Mouse (Mus musculus): ENCODE measurements around the gene Npw. TPM values are rescaled to one million over a fixed set of nuclear protein-coding genes. Genes with fewer than 3 reads are reported as not detected.

Npw gene
- polyA plus RNA-seq (2012; rRNA removed) = 0.19 TPM in 1 of 2 replicates, not detected in the other

DNA sequence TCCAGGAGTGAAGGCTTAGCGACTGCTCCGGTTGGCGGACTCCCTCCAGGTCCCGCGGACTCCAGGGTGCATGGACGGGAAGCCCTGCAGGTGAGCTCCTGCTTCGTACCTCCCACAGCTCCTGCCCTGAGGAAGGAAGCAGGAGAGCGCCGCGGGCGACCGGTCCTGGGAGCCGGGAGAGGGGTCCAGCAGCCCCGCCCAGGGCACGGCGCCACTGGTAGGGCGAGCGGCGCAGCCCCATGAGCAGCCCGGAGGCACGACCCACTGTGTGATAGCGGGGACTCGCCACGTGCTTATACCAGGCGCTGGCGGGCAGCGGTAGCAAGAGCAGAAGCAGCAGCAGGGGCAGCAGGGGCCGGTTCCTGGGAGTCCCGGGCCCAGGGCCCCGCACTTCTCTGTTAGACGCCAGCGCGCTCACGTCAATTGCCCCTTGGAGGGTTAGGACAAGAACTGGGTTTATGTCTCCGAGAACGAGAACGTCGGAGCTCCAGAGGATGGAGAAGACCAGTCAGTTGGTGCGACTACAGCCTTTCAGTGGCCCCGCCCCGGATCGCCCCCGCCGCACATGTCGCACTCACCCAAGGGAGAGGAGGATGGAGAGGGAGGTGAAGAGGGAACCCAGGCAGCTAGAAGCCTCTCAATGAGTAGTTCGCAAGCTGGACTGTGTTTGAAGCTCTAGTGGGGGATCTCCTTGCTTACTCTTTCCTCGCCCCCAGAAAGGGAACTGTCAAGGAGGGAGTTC, at the start of gene Npw:
Gene Npw (minus strand): TSS at position 441 of the 742 bp plus-strand sequence.
- no peak within 1 kb of the TSS for H3K27ac ChIP-seq (ENCODE audit: control insufficient read depth, insufficient read depth, low read depth, low read length)
- no peaks in the 10 kb centered on the region for H3K27me3 ChIP-seq (ENCODE audit: control insufficient read depth, insufficient read depth, low read length)
- peak within 1 kb of the TSS; percentile 36 for H3K4me3 ChIP-seq (ENCODE audit: control insufficient read depth, low read depth, low read length)
- no peak for TF ChIP-seq CTCF (IDR thresholded peaks at IDR 0.05; ENCODE audit: control insufficient read depth, insufficient read depth, insufficient replicate concordance, low read depth, low read length)
- TF ChIP-seq POLR2A (IDR thresholded peaks at IDR 0.05; ENCODE audit: control insufficient read depth, low read depth, low read length) = no peak
- H3K36me3 ChIP-seq (ENCODE audit: control insufficient read depth, insufficient read depth, low read length) = no peaks in the 10 kb centered on the region
- H3K4me1 ChIP-seq (ENCODE audit: control insufficient read depth, insufficient read depth, low read length) = peaks cover 17% of the 10 kb centered on the region

DNA sequence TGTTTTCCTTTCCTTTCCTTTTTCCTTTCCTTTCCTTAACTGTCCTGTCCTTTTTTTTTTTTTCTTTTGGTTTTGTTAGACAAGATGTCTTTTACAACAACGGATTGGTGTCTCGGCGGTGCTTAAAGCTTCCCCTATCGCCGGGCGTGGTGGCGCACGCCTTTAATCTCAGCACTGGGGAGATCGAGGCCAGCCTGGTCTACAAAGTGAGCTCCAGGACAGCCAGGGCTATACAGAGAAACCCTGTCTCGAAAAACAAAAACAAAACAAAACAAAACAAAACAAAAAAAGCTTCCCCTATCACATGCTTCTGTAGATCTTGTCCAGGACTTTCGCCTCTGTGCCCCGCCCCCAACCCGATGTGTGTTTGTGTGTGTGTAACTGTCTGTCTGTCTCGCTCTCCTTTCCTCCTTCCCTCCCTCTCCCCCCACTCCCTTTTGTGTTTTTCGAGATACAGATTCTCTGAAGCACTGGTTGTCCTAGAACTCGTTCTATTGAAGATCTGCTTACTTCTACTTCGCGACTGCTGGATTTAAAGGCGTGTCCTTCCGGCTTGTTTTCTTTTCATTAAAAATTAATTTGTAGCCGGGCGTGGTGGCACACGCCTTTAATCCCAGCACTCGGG, 49.7 kb upstream of the Npw start:
- Histone ChIP-seq H3K36me3 (ENCODE audit: control insufficient read depth, insufficient read depth, low read length) (no peaks in the 10 kb centered on the region; the same call in 1 of the 2 replicates), H3K4me3 (ENCODE audit: control insufficient read depth, low read depth, low read length) (peak overlapping the region; percentile 91), H3K27ac (ENCODE audit: control insufficient read depth, insufficient read depth, low read depth, low read length) (peak overlapping the region; percentile 63), H3K4me1 (ENCODE audit: control insufficient read depth, insufficient read depth, low read length) (peaks cover 3% of the 10 kb centered on the region), H3K27me3 (ENCODE audit: control insufficient read depth, insufficient read depth, low read length) (no peaks in the 10 kb centered on the region)
- TF ChIP-seq CTCF (IDR thresholded peaks at IDR 0.05; ENCODE audit: control insufficient read depth, insufficient read depth, insufficient replicate concordance, low read depth, low read length) (no peak), POLR2A (IDR thresholded peaks at IDR 0.05; ENCODE audit: control insufficient read depth, low read depth, low read length) (no peak)

DNA sequence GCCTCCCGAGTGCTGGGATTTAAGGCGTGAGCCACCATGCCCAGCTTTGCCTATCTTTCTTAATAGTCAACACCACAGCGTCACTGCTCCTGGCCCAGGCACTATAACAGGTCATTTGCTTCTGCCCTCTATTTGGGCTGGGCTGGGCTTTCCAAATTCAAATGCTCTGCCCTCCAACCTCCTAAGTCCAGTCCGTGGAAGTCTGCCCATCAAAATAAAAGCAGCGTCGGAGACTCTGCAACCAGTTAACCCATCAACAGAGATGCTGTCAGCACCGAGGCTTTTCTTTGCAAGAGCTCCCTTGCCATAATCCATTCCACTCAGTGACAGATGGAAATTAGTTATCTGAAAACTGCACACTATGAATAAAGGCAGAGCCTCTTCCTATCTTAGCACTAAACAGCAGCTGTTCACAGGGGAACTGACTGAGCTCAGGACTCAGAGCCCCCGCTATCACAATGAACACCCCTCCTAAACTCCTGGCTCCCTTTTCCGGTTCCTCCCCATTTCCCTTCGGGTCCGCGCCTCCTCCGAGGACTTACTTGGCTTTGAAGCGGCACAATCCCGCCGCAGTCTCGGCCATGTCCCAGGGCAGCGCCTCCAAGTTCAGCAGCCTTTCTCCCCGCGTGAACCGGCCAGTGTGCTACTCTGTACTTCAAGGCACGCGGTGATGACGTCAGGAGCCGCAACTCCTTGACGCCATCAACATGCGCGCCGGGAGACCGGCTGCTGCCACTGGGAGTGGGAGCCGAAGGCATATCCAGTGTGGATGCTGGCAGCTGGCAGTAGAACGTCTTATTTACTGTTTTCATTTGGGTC, 48.9 kb upstream of the Npw start, which contains the start of gene Tbl3:
Gene Tbl3 (minus strand): TSS at position 679 of the 819 bp plus-strand sequence.
- H3K36me3 ChIP-seq (ENCODE audit: control insufficient read depth, insufficient read depth, low read length) = no peaks in the 10 kb centered on the region; the same call in 1 of the 2 replicates
- peak within 1 kb of the TSS; percentile 91 for H3K4me3 ChIP-seq (ENCODE audit: control insufficient read depth, low read depth, low read length)
- TF ChIP-seq CTCF (IDR thresholded peaks at IDR 0.05; ENCODE audit: control insufficient read depth, insufficient read depth, insufficient replicate concordance, low read depth, low read length) (0 out of 2 replicates have a peak, but pooled peaks have one; percentile 24), POLR2A (IDR thresholded peaks at IDR 0.05; ENCODE audit: control insufficient read depth, low read depth, low read length) (peak; percentile 94)
- no peaks in the 10 kb centered on the region for H3K27me3 ChIP-seq (ENCODE audit: control insufficient read depth, insufficient read depth, low read length)
- H3K4me1 ChIP-seq (ENCODE audit: control insufficient read depth, insufficient read depth, low read length) = peaks cover 3% of the 10 kb centered on the region
- H3K27ac ChIP-seq (ENCODE audit: control insufficient read depth, insufficient read depth, low read depth, low read length) = peak within 1 kb of the TSS; percentile 87

DNA sequence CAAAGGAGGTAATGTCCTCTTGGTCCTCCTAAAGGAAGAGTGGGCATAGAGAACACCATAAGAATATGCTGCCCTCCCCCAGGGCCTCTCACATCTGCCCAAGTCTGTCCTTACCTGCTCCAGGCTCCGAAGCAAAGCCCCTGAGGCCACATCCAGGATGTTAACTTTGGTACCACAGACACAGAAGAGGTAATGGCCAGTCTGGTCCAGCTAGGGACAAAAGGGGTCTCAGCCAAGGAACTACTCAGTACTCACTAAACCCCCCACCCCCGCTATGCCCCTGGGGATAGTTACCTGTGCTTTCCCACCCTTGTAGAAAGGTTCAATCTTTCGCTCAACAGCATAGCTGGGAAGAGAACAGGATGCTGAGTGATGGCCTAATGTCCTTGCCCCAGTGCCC, 47.6 kb upstream of the Npw start:
- H3K27me3 ChIP-seq (ENCODE audit: control insufficient read depth, insufficient read depth, low read length) = no peaks in the 10 kb centered on the region
- no peak overlapping the region for H3K27ac ChIP-seq (ENCODE audit: control insufficient read depth, insufficient read depth, low read depth, low read length)
- H3K4me1 ChIP-seq (ENCODE audit: control insufficient read depth, insufficient read depth, low read length) = peaks cover 3% of the 10 kb centered on the region
- no peak overlapping the region for H3K4me3 ChIP-seq (ENCODE audit: control insufficient read depth, low read depth, low read length)
- no peak for TF ChIP-seq CTCF (IDR thresholded peaks at IDR 0.05; ENCODE audit: control insufficient read depth, insufficient read depth, insufficient replicate concordance, low read depth, low read length)
- no peak for TF ChIP-seq POLR2A (IDR thresholded peaks at IDR 0.05; ENCODE audit: control insufficient read depth, low read depth, low read length)
- no peaks in the 10 kb centered on the region; the same call in 1 of the 2 replicates for H3K36me3 ChIP-seq (ENCODE audit: control insufficient read depth, insufficient read depth, low read length)

DNA sequence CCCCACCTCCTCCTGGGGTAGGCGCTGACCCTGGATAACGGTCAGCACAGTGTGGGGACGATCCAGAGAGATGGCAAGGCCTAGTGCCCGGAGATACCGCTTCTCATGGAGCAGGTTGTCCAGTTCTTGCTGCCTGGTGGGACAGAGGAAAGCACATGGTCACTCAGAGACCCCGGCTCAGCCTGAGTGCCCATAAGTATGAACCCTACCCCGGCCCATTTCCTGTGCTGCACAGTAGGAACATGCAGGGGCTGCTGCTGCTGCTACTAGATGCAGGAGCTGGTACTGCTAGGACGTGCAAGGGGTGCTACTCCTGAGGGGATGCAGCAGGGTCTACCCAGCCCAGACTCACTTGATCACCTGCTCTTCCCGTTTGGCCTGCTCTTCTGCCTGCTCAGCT, 43.0 kb upstream of the Npw start:
- TF ChIP-seq POLR2A (IDR thresholded peaks at IDR 0.05; ENCODE audit: control insufficient read depth, low read depth, low read length) = no peak
- Histone ChIP-seq H3K36me3 (ENCODE audit: control insufficient read depth, insufficient read depth, low read length) (no peaks in the 10 kb centered on the region; the same call in 1 of the 2 replicates), H3K27ac (ENCODE audit: control insufficient read depth, insufficient read depth, low read depth, low read length) (no peak overlapping the region), H3K4me1 (ENCODE audit: control insufficient read depth, insufficient read depth, low read length) (peaks cover 2% of the 10 kb centered on the region; the same call in 1 of the 2 replicates), H3K27me3 (ENCODE audit: control insufficient read depth, insufficient read depth, low read length) (no peaks in the 10 kb centered on the region), H3K4me3 (ENCODE audit: control insufficient read depth, low read depth, low read length) (no peak overlapping the region)

DNA sequence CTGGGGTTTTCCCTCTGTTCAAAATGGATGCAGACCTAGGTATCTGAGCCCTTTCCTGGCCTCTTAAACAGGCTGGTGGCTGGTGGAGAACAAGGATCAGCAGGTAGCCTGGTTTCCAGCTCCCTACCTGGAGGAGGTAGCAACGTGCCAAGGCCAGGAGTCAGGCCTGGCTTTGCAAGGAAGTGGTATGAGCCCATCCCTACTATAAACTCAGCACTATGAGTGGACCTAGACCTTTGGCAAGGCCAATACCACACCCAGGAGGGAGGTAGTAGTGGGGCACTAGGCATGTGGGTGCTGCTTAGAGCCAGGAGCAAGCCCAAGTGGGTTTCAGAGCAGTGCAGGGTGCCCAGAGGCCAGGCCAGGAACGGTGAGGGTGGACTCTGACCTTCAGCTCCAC, 41.2 kb upstream of the Npw start:
- Histone ChIP-seq H3K27ac (ENCODE audit: control insufficient read depth, insufficient read depth, low read depth, low read length) (no peak overlapping the region), H3K36me3 (ENCODE audit: control insufficient read depth, insufficient read depth, low read length) (no peaks in the 10 kb centered on the region; the same call in 1 of the 2 replicates), H3K4me3 (ENCODE audit: control insufficient read depth, low read depth, low read length) (no peak overlapping the region), H3K27me3 (ENCODE audit: control insufficient read depth, insufficient read depth, low read length) (no peaks in the 10 kb centered on the region), H3K4me1 (ENCODE audit: control insufficient read depth, insufficient read depth, low read length) (peaks cover 5% of the 10 kb centered on the region)
- TF ChIP-seq CTCF (IDR thresholded peaks at IDR 0.05; ENCODE audit: control insufficient read depth, insufficient read depth, insufficient replicate concordance, low read depth, low read length) = no peak
- no peak; the same call in 1 of the 2 replicates for TF ChIP-seq POLR2A (IDR thresholded peaks at IDR 0.05; ENCODE audit: control insufficient read depth, low read depth, low read length)

DNA sequence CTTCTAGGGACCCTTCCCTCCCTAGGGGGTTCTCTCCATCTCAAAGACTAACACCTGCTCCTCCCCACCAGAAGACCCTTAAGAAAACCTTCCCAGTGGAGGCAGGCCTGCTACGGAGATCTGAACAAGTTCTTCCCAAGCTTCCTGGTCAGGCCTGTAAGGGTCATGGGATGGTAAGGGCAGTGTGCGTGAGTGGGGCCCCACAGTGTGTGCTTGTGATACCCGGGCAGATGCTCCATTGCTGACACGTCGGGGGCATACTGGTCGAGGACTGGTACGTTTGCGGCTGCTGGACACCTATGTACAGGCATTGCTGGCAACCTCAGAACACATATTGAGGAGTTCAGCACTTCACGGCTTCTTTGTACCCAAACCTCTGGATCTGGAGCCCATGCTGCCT, 40.5 kb upstream of the Npw start:
- Histone ChIP-seq H3K27me3 (ENCODE audit: control insufficient read depth, insufficient read depth, low read length) (no peaks in the 10 kb centered on the region), H3K4me3 (ENCODE audit: control insufficient read depth, low read depth, low read length) (no peak overlapping the region), H3K4me1 (ENCODE audit: control insufficient read depth, insufficient read depth, low read length) (peaks cover 5% of the 10 kb centered on the region), H3K36me3 (ENCODE audit: control insufficient read depth, insufficient read depth, low read length) (no peaks in the 10 kb centered on the region), H3K27ac (ENCODE audit: control insufficient read depth, insufficient read depth, low read depth, low read length) (no peak overlapping the region)
- no peak for TF ChIP-seq CTCF (IDR thresholded peaks at IDR 0.05; ENCODE audit: control insufficient read depth, insufficient read depth, insufficient replicate concordance, low read depth, low read length)
- no peak for TF ChIP-seq POLR2A (IDR thresholded peaks at IDR 0.05; ENCODE audit: control insufficient read depth, low read depth, low read length)
